In genomic region chr8:128207138-128207537, GRCm38 (mm10) we compare ENCODE assay signal across 19 mouse cellular contexts.
"Had no signal": no experiment of that assay in that cellular context is flagged by ENCODE, and none has a peak within 500 bp of the region (broad histone marks: within the 10 kb centered on the region; RNA-seq: fewer than 3 reads in every experiment).

No protein-coding gene starts in this region.

- H3K36me3 ChIP-seq: limb, embryonic 15.5 days; midbrain, embryonic 12.5 days; midbrain, embryonic 15.5 days; neural tube, embryonic 12.5 days; neural tube, embryonic 15.5 days; stomach, embryonic 15.5 days had no signal

- H3K4me2 ChIP-seq: limb, embryonic 15.5 days; liver, embryonic 11.5 days; lung, embryonic 14.5 days; midbrain, embryonic 12.5 days; midbrain, embryonic 15.5 days; neural tube, embryonic 12.5 days; neural tube, embryonic 15.5 days; stomach, embryonic 15.5 days had no signal

- H3K27me3 ChIP-seq: limb, embryonic 15.5 days; midbrain, embryonic 12.5 days; midbrain, embryonic 15.5 days; neural tube, embryonic 12.5 days; neural tube, embryonic 15.5 days; stomach, embryonic 15.5 days had no signal

- H3K4me1 ChIP-seq: midbrain, embryonic 12.5 days; midbrain, embryonic 15.5 days; neural tube, embryonic 12.5 days; neural tube, embryonic 15.5 days; stomach, embryonic 15.5 days had no signal

- H3K9ac ChIP-seq: limb, embryonic 15.5 days; liver, embryonic 14.5 days; liver, postnatal 0 days; lung, embryonic 14.5 days; midbrain, embryonic 12.5 days; midbrain, embryonic 15.5 days; neural tube, embryonic 12.5 days; neural tube, embryonic 15.5 days; stomach, embryonic 15.5 days had no signal

- DNase-seq: layer of hippocampus, adult 9-11 months; liver, postnatal 0 days; lung, embryonic 14.5 days; right cerebral cortex, adult 18-20 months; right cerebral cortex, postnatal 14 days; right cerebral cortex, postnatal 4 days; thymus, postnatal 25 days had no signal

- H3K27ac ChIP-seq: layer of hippocampus, adult 2 months; limb, embryonic 15.5 days; liver, embryonic 14.5 days; macrophage; midbrain, embryonic 12.5 days; midbrain, embryonic 15.5 days; neural tube, embryonic 12.5 days; neural tube, embryonic 15.5 days; stomach, embryonic 15.5 days had no signal

- H3K9me3 ChIP-seq: limb, embryonic 15.5 days; midbrain, embryonic 12.5 days; midbrain, embryonic 15.5 days; neural tube, embryonic 12.5 days; neural tube, embryonic 15.5 days; stomach, embryonic 15.5 days had no signal

- ATAC-seq: intestine, postnatal 0 days; liver, postnatal 0 days; lung, postnatal 0 days; midbrain, embryonic 15.5 days had no signal

- H3K4me3 ChIP-seq: layer of hippocampus, adult 2 months; limb, embryonic 15.5 days; midbrain, embryonic 12.5 days; midbrain, embryonic 15.5 days; neural tube, embryonic 12.5 days; neural tube, embryonic 15.5 days; stomach, embryonic 15.5 days had no signal
